Mouse (Mus musculus) adrenal gland, postnatal 0 days (tissue): ENCODE data around the gene Scgb2b19. TPM values are rescaled to one million over a fixed set of nuclear protein-coding genes. Genes with fewer than 3 reads are reported as not detected.

Experiments used
- polyA plus RNA-seq: library from polyadenylated mRNA; unstranded; fragments of >200 nt; fragmentation: Nextera tagmentation; extraction: Ambion mirVana; gene quantifications from 2 replicates; pipeline ENCODE4 v1.2.1, GENCODE M21; 2015

Gene Scgb2b19
- polyA plus RNA-seq = not detected in 2 replicates

GRCm38 (mm10) chr7:33280238-33280637 is at the start of gene Scgb2b19:
Gene Scgb2b19, minus strand, starts transcription at chr7:33280338.

GRCm38 (mm10) chr7:33286991-33287390 is 6.9 kb upstream of the Scgb2b19 start, which contains the start of gene Scgb1b19:
Gene Scgb1b19, plus strand, starts transcription at chr7:33287291.

Other genes starting within 250 kb of the Scgb2b19 start
- not detected in 2 replicates for gene Scgb2b17, start 223.8 kb downstream of the Scgb2b19 start, polyA plus RNA-seq
- not detected in 2 replicates for gene Scgb1b17, start 216.9 kb downstream of the Scgb2b19 start, polyA plus RNA-seq
- gene Scgb2b18, start 106.5 kb downstream of the Scgb2b19 start, polyA plus RNA-seq = not detected in 2 replicates
- not detected in 2 replicates for gene Scgb1b18, start 94.8 kb downstream of the Scgb2b19 start, polyA plus RNA-seq
- gene Scgb1b19, start 7.0 kb upstream of the Scgb2b19 start, polyA plus RNA-seq = not detected in 2 replicates
- not detected in 2 replicates for gene Scgb2b20, start 86.0 kb upstream of the Scgb2b19 start, polyA plus RNA-seq
- gene Scgb1b20, start 92.9 kb upstream of the Scgb2b19 start, polyA plus RNA-seq = not detected in 2 replicates
- not detected in 2 replicates for gene Scgb2b21, start 240.1 kb upstream of the Scgb2b19 start, polyA plus RNA-seq